Mouse (Mus musculus) stomach, postnatal 0 days (tissue): ENCODE measurements around the gene Abcc10.

Experiments used
- CTCF ChIP-seq: IDR thresholded peaks from 2 replicates; pipeline ENCODE4 v1.5.1; 2016; ENCODE audit warnings: antibody characterized with exemption, low read depth, mild to moderate bottlenecking, moderate library complexity
- EP300 ChIP-seq: optimal IDR thresholded peaks from 2 replicates; pipeline ENCODE3; 2016; ENCODE audit warnings: antibody characterized with exemption

GRCm38 (mm10) chr17:46371783-46372182, 43.6 kb upstream of the Abcc10 start:
- TF ChIP-seq CTCF (peak; percentile 66), EP300 (no peak)
